Mouse (Mus musculus) bone marrow, adult 2 months (tissue): Measurements from ENCODE around the gene Spink4.

Source experiments
- CTCF ChIP-seq: fragments of 200-500 bp; IDR thresholded peaks from 2 replicates; pipeline ENCODE4 v1.5.1; 2011; ENCODE audit warnings: low read length, control low read depth; ENCODE audit not compliant: control insufficient read depth, insufficient read depth
- POLR2A ChIP-seq: fragments of 200-500 bp; IDR thresholded peaks from 2 replicates; pipeline ENCODE4 v1.6.1; 2011; ENCODE audit warnings: low read depth, mild to moderate bottlenecking, control low read depth, low read length, borderline replicate concordance; ENCODE audit not compliant: control insufficient read depth

DNA sequence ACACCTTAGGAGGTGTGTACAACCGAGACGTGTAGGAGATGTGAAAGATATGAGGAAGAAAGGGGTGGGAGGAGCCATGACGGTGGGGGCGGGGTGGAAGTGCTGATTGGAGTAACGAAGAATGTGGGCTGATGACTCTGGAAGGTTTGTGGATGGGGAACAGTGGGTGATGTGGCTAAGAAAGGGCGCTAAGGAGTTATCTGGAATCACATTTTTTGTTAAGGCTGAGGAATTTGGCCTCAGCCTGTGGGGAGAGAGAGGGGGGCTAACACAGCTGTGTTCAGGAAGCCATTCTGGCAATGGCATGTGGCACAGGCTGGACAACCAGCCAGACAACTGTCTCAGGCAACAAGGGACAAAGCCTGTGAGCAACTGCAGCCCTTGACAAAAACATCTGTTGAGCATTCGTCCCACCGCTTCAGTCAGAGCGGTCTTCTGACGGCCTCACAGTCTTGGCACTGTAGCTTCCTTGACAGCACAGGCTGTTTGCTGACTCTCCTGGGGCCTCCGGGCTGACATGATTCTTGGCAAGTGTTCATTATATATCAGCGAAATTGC, 43.0 kb upstream of the Spink4 start:
- TF ChIP-seq CTCF (no peak), POLR2A (no peak)
